Mouse (Mus musculus) CD4-positive, CD25-positive, alpha-beta regulatory T cell (primary cell): Measurements from ENCODE around the gene Nipal3. TPM values are rescaled to one million over a fixed set of nuclear protein-coding genes. Genes with fewer than 3 reads are reported as not detected.

Experiments
- polyA plus RNA-seq: library from polyadenylated mRNA; unstranded; fragments of 100-300 nt; shearing (Covaris generic); gene quantifications from one replicate; pipeline ENCODE4 v1.2.1, GENCODE M21; 2017

The Nipal3 gene
- 14.8 TPM for polyA plus RNA-seq

DNA sequence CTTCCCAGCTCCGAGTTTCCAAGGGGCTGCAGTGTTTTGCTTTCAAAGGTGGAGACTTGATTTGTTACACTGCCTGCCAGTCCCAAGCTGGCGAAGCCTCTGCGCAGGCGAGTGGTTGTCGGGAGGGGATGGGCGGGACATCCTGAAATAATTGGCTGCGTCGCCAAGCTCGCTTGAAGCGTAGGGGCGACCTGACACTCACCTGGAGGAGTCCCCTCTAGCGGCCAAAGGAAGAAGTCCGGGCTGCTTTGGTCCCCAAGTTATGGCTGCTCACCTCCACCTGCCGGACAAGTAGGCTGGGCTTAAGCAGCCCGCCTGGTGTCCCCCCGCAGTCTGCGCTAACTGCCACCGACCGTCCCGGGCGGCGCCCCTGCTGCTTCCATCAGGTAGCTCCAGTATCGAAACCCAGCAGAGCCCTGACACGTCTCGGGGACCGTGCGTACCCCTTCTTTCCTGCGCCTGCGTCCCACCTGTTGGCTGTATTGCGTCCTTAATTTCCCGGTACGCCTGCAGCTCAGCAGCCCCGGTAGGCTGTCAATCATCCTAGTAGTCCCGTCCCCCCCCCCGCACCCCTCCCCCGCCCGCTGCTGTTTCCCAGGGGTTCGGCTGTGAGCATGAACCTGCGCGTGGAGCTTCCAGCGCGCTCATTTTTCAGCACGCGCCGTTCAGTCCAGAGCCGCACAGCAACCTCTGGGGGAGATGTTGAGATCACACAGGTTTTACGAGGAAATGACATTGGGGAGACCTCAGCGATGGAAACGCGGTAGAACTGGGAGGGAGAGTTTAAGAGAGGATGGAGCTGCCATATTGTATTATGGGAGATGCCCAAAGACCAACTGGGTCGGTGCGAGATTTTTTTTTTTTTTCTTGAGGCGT lies at the start of gene Nipal3, which contains the start of gene Stpg1:
Nipal3 (minus strand) TSS at position 518 of the 876 bp plus-strand sequence.
Stpg1 (plus strand) TSS at position 270 of the 876 bp plus-strand sequence.

DNA sequence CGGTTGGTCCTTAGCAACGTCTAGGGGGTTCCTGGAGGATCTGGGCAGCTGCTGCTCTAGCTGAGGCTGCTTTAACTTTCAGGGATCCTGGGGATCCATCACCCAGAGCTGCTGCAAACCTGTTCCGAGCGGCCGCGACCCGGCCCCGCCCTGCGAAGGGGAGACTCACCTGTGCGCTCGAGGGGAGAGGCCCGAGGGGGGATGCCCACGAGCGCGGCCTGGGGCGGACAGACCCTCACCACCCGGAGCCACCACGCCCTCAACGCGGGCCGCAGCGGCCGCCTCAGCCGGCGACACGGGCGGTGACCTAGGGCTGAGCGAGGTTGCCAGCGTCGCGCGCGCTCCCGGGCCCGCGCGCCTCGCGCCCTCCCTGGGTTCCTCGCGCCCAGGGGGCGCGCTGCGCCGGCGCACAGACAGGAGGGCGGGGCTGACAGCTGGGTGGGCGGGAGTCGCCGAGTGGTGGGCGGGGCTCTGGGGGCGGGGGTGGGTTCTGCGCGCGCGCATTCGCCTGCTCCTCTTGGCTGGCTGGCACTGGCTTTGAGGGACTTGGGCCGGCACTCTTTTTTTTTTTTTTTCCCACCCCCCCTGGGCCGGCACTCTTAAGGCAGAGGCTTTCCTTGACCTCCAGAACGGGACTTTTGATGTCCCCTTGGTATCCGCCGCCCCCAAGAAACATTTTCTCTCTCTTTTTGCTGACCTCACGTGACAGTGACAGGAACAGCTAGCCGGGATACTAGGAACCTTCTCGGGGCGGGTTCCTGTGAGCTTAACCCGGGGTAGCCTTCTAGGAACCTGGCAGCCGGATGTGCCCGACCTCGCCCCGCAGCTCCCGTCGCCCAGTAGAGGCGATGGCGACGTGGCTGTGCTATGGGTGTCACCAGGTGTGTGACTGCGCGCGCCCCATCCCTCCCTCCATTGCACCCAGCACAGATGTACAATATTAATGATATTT lies 61.1 kb downstream of the Nipal3 start, which contains the start of gene Rcan3:
Rcan3 (minus strand) TSS at position 411 of the 952 bp plus-strand sequence.

DNA sequence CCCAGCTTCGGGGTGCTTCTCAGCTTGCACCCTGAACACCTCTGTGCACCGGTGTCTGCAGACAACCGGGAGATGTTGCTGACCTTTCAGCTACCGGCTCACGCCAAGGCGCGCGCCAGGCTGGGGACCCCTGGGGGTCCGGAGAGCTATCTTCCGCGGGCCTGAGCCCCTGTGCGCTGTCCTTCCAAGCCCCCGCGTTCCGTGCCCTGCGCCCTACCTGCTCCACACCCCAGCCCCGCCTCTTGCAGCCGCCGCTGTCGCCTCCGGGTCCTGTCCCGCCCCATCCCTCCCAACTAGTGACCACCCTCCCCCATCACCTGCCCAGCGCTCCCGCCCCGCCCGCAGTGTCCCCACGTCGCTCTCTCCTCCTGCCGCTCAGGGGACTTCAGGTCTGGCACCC lies 96.8 kb downstream of the Nipal3 start, which contains the start of gene Ncmap:
Ncmap (minus strand) TSS at position 237 of the 400 bp plus-strand sequence.

Other genes starting within 250 kb of the Nipal3 start
- gene Clic4, start 222.2 kb downstream of the Nipal3 start, polyA plus RNA-seq, result 22.2 TPM
- 188 TPM for gene Srrm1, start 141.7 kb downstream of the Nipal3 start, polyA plus RNA-seq
- 48.1 TPM for gene Ncmap, start 96.8 kb downstream of the Nipal3 start, polyA plus RNA-seq
- 58.2 TPM for gene Rcan3, start 61.2 kb downstream of the Nipal3 start, polyA plus RNA-seq
- gene Stpg1, start 248 bp downstream of the Nipal3 start, polyA plus RNA-seq, result 0.25 TPM
- gene Grhl3, start 78.6 kb upstream of the Nipal3 start, polyA plus RNA-seq, result not detected
- gene Ifnlr1, start 191.2 kb upstream of the Nipal3 start, polyA plus RNA-seq, result not detected
- not detected for gene Il22ra1, start 233.1 kb upstream of the Nipal3 start, polyA plus RNA-seq